Mouse (Mus musculus) layer of hippocampus, postnatal 25 days (tissue): Measurements from ENCODE around the gene Ptprr. TPM values are rescaled to one million over a fixed set of nuclear protein-coding genes. Genes with fewer than 3 reads are reported as not detected.

ENCODE experiments used
- DNase-seq, 2 experiments: peaks; one replicate each; pipeline ENCODE4 v3.0.0; 2022; ENCODE audit warnings: mixed read lengths in 2 of 2, low spot score in 1 of 2; ENCODE audit errors: extremely low spot score in 1 of 2
- total RNA-seq, 2 experiments: library from RNA; stranded (reverse); gene quantifications; 2 replicates each; pipeline ENCODE4 v1.2.3; 2021

The Ptprr gene
- total RNA-seq, 2 experiments from 2014 or later = 15.6 to 20.0 TPM

- DNase-seq = no peak
Measured at GRCm38 (mm10) chr10:116310516-116311210, 292.6 kb downstream of the Ptprr start.

DNA sequence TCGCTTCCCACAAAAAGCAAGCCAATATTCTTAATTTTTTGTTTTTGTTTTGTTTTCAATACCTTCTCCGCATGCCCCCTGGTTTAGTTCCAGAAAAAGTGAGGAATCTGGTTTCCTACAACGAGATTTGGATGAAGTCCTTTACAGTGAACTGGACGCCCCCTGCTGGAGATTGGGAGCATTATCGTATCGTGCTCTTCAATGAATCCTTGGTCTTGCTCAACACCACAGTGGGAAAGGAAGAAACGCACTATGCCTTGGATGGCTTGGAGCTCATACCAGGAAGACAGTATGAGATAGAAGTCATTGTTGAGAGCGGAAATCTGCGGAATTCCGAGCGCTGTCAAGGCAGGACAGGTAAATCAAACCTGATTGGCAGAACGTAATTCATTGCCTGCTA lies 301.2 kb downstream of the Ptprr start:
- peak; percentile 69 to 84 for DNase-seq

Other genes with a start within 250 kb of the Ptprr start
- under 1 TPM; 0.30 to 0.47 TPM for gene Tspan8, start 201.4 kb upstream of the Ptprr start, total RNA-seq
- not detected for gene 4933416C03Rik, start 95.7 kb downstream of the Ptprr start, total RNA-seq